Mouse (Mus musculus) retina, postnatal 1 day (tissue): ENCODE data around the gene Cplx1.
"Not testable (repeated sequence)": the region's sequence is repeated elsewhere in the genome, so short reads cannot be mapped to it uniquely, and the experiment has no call there.

Experiments used
- DNase-seq: peaks from one replicate; pipeline ENCODE4 v3.0.0-alpha.2; 2012

Cplx1 gene

DNA sequence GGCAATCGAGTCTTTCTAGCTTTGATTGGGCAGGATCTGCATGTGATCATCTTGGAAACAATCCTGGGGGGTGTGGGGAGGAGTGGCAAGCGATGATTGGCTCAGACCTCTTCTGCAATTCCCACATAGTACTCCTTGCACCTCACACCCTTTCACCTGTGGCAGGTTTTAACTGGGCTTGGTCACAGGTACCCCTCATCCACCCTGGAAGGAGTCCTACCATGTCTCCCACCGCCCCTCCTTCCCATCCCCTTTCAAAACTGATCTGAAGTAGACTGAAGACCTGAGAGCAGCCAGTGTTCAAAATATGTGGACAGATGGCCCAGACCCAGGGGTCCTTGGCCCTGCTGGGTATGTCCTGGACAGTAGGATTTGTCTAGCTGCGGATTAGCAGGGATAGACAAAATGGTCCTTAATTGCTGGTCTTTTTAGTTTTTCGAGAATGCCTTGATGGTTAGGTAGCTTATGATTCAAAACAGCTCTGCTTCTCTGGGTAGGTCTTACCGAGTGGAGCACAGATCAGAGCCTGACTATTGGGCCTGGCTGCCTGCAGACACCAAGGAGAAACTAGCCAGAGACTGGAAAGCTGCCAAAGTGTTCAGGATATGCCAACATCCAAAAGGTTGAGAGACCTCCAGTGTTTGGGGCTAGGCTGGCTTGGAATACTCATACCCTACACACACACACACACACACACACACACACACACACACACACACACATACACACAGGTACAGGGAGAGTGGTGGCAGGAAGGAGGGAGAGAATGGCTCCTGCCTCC lies 34.1 kb downstream of the Cplx1 start:
- DNase-seq, result peak; percentile 74

DNA sequence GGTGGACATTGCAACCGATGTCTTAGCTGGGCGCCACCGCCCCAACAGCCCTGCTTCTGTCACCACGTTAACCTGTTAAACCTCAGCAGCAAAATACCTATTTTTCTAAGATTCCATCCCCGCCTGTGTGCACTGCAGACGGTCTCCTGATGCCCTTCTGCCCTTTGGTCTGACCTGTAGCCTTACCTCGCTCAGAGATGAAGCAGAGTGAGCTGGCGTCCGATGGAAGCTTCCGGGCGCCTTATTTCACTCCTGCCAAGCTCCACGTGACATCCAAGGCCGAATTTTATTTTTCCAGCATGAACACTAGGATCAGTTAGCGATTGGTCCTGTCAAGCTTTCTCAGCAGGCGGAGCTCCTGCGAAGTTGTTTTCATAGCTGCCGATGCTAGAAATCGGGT lies 47.5 kb downstream of the Cplx1 start:
- DNase-seq, result no peak

DNA sequence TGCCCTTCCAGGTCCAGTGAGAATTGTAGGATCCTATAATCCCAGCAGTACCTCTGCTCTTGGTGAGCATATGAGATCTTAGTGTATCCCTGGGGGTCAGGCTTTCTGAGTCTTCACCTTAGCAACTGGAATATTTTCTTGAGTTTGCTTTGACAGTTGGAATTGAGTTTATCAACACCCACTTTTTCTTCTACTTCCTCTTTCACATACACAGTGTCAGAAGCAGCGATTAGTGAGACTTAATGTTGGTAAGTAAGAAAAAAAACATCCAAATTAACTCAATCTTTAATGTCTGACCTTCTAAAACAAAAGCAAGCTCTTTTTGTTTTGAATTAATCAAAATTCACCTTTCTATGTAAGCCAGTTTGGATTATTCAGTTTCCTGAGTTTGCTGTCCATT lies 48.3 kb downstream of the Cplx1 start:
- no peak for DNase-seq

DNA sequence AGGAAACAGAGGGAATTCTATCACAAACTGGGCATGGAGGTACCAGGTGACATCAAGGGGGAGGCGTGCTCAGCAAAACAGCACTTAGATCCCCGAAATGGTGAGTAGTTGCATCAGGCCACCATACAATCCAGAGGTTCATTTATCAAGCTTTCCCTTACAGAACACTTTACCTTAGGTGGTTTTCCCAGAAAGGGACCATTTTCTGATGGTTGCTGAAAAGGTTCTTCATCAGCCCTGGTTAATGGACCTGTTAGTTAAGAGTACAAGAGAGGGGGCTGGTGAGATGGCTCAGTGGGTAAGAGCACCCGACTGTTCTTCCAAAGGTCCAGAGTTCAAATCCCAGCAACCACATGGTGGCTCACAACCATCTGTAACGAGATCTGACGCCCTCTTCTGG lies 63.7 kb downstream of the Cplx1 start:
- not testable (repeated sequence) for DNase-seq

- DNase-seq, result peak; percentile 55
These were observed 64.6 kb downstream of the Cplx1 start for GRCm38 (mm10) chr5:108485239-108485638.

DNA sequence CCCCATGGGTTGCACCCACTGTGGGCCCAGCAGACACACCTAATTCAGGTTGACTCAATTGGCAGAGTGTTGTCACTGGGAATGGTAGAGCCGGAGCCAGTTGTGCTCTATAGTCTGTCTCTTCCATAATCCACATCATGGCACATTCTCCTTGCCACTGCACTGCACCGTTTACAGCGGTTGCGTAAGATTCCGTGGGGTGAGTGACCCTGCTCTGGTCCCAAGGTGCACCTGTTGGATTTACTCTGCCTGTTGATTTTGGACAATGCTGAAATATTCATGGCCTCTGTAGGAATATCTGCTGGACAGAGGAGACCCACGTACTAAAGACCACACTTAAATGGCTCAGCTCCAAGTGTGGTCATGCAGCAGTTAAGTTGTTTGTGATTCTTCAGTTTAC lies 66.8 kb downstream of the Cplx1 start:
- no peak for DNase-seq

GRCm38 (mm10) chr5:108475977-108476376 lies 73.8 kb downstream of the Cplx1 start:
- DNase-seq, result no peak

DNA sequence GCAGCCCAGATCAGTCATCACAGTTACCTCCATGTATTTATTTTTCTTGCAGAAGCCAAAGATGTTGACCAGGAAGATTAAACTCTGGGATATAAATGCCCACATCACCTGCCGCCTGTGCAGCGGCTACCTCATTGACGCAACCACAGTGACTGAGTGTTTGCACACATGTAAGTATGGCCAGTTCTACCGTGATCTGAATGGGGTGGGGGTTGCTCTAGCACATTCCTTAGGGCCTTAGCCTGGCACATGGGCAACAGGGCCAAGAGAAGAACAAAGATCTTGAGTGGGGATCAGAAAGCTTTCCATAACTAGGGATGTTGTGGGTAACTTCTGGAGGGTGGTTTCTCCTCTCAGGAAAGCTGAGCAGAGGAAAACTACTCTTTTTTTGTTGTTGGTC lies 76.1 kb downstream of the Cplx1 start:
- no peak for DNase-seq

DNA sequence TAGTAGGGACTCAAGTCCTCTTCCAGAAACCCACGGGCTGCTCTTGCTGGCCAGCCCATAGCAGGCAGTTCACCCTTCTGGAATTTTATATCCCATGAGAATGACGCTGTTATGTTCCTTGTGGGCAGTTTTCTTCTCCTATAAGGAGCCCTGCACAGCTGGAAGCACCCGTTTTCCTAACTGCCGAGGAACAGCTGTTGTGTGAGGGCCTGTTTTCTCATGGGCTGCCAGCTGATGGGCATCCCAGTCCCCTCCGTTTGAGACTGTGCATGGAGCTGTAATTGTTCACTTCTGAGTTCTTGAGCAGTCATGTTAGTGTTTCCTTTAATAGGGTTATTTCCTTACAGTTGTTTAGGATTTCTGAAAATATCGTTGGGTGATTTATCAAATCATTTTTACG lies 80.2 kb downstream of the Cplx1 start:
- no peak for DNase-seq
